Mouse (Mus musculus) ZHBTc4 (cell line): ENCODE data around the gene Gsdma3.

Experiments
- DNase-seq: peaks from one replicate; pipeline ENCODE4 v3.0.0-alpha.2; 2011; ENCODE audit warnings: low read depth, low spot score

The Gsdma3 gene

DNA sequence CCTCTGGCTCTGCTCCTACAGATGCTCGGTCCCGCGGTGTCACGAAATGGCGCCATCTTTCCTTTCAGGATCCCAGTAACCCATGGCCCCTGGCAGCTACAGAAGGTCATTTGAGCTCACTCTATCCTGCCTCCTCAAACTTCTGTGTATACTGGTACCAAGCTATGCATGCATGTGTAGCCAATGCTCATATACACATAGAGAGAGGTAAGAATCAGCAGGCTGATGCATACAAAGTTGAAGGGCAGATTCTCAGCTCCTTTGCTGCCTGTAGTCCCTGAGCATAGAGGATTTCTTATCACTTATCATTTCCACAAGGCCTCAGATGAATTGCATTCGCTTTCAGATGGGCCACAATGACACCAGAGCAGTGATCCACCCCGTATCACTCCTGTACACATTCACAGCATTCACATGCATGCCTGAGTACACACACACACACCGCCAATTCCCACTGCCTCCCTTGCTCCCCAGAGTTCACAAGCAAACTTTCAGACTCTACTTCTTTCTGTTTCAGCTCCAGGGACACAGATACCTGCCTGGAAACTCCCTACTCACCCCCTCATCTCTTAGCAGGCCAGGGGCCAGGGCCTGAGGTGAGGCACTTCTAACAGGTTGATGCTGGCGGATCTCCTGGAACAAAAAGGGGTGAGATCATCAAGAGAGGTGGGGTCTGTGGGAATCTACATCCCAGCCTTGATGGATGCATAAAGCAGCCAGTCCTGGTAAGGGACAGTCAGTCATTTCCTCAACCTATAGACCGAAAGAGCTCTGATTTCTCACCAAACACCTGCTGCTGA, at the start of gene Gsdma3, which contains the start of gene Gm12355:
Gene Gsdma3, plus strand, starts transcription at position 750 of the 800 bp plus-strand sequence.
Gene Gm12355, minus strand, starts transcription at position 51 of the 800 bp plus-strand sequence.
- no peak for DNase-seq

GRCm38 (mm10) chr11:98577776-98578175, 48.4 kb upstream of the Gsdma3 start:
- DNase-seq, result no peak

DNA sequence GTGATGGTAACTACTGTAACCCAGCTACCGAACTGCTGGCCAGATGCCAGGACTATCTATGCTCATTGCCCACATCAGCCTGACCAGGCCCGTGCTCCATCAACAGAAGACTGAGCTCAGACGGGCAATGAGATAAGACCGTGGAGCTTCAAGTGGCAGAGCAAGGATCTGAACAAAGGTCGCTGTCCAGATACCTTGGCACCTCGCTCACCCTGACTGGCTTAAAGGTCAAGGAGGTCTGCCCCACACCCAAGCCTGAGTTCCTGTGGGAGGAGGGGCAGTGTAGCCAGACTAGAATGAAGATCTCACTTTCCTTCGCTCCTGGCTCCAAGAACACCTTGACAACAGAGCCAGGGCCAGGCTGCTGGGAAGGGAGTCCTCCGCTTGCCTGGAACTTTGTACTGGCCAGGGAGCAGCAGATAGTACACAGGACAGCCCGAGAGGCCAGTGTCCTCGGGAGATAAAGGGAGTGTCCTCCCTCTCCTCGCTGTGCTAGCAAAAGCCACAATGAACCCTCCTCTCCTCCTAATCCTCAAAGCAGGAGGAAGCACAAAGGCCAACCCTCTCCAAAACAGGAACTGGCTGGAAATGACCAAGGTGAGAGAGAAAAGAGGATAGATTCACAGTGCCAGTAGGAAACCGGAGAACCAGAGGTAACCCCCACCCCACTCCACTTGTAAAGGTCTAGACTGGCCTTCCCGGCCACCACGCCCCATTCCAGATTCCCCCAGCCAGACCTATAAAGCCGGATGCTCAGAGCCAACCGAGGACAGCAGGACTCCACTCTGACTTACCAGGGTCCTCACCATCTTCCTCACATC, 45.6 kb upstream of the Gsdma3 start:
- peak; percentile 78 for DNase-seq

DNA sequence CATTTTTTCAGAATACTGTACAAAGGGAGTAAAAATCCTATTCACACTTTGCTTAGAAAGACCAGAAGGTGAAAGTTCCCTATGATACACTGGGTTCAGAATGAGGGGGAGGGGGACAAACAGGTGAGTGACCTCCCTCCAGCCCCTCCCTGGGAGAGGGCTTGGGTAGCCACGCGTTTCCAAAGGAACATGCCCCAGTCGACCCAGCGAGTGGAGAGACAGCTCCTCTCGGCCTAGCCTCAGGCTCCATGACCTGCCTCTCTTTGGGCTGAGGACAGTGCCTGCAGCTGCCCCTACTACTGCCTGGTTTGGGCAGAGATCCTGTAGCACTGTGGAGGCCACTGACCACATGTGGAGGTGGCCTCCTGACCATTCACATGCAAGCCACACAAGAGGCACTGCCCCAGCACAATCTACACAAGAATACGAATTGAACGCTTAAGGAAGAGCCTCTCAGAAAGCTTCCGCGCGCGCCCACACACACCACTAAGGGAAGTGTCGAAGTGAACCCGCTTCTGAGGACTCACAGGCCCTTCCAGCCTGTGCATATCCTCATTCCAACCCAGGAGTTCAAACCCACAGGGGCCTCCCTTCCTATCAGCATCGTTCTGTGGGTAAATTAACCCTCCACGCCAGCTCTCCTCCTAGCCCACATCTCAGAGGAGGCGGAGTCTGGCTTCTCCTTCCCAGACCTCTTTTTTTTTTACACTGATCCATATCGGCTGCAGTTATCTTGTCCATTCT, 44.7 kb upstream of the Gsdma3 start:
- DNase-seq, result peak; percentile 70

- no peak for DNase-seq
These were observed 44.2 kb upstream of the Gsdma3 start for GRCm38 (mm10) chr11:98582030-98582388.

- DNase-seq, result no peak
These were observed 43.5 kb upstream of the Gsdma3 start for GRCm38 (mm10) chr11:98582551-98583264.

DNA sequence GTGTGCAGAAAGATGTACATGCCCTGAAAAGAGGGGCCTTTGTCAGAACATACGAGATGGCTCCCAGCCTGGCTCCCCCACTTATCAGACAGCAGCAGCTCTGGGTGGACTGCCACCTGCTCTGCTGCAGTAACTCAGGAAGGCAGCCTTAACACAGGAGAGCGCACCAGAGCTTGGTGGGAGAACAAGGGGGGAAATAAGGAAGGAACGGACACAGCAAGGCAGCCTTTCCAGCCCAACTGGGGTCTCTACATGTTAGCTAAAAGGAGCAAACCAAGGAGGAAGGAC, 43.0 kb upstream of the Gsdma3 start:
- no peak for DNase-seq

DNA sequence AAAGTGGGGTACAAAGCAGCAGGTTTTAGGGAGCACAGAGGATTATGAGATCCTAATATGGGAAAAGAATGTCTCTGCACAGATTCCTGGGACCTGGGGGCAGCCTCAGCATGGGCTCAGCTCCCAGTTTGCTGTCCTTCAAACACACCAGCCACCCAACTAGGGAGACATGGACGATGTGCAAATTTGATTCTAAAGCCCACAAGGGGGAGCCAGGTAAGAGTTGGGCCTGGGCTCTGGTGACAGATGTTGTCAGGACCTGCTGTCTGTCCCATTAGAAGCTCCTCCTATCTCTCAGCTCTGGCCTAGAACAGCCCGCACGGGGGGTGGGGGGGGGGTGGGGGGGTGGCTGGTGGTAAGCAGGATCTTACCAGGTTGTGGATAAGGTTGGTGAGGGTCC, 42.6 kb upstream of the Gsdma3 start:
- peak; percentile 48 for DNase-seq

- no peak for DNase-seq
These were observed 42.0 kb upstream of the Gsdma3 start for GRCm38 (mm10) chr11:98584146-98584545.

GRCm38 (mm10) chr11:98584629-98585177, 41.5 kb upstream of the Gsdma3 start:
- no peak for DNase-seq

- DNase-seq, result no peak
These were observed 39.9 kb upstream of the Gsdma3 start for GRCm38 (mm10) chr11:98586087-98586891.

DNA sequence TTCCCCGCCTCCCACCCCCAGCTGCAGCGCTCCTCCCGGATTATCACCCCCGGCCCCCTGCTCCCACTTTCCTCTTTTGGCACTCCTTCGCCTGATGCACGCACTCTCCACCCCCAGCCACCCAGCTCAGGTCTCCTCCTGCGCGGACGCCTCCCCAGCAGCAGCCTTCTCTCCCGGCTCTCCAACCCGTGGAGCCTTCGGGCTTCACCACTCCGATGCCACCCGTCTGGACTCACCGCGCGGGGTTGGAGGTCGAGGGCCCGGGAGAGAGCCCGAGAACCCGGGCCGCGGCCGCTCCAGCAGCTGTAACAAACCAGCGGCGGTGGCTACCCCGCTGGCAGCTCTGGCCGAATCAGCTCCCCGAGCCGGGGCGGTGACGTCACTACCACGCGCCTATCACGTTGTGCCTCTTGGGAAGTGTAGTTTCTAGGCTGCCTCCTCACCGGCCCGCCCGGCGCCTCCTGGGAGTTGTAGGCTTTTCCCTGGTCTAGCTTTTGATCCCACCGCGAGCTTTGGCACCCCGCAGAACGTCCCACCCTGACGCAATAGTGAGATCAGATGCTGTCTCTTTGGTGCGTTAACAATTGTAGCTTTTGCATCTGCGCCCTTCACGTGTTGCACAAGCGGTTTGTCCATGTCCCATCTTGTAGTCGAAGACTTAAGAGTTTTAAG, 39.1 kb upstream of the Gsdma3 start, which contains the start of gene Ormdl3:
Gene Ormdl3, minus strand, starts transcription at position 477 of the 672 bp plus-strand sequence.
- peak; percentile 99 for DNase-seq

GRCm38 (mm10) chr11:98587684-98588546, 38.2 kb upstream of the Gsdma3 start:
- peak; percentile 90 for DNase-seq

DNA sequence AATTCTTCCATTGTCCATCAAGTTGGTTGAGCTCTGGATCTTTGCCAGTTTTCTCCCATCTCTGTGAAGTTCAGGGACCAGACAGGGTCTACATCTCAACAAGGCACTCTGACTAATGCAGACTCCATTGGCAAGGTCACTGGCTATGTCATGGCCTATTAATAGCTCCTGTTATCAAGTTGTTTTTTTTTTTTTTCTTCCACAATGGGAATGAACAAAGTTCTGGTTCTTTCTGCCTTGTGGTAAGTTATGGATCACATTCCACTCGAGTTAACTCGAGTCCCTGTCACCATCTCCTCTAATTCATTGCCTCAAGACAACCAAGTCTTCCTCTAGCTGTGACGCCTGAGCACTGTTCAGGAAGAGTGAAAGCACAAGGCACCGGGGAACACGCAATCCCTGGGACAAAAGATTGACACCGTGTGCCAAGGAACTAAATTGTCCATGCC, 37.3 kb upstream of the Gsdma3 start:
- no peak for DNase-seq

GRCm38 (mm10) chr11:98589306-98589705, 36.9 kb upstream of the Gsdma3 start:
- DNase-seq, result no peak

- no peak for DNase-seq
These were observed 35.4 kb upstream of the Gsdma3 start for GRCm38 (mm10) chr11:98590548-98591445.

DNA sequence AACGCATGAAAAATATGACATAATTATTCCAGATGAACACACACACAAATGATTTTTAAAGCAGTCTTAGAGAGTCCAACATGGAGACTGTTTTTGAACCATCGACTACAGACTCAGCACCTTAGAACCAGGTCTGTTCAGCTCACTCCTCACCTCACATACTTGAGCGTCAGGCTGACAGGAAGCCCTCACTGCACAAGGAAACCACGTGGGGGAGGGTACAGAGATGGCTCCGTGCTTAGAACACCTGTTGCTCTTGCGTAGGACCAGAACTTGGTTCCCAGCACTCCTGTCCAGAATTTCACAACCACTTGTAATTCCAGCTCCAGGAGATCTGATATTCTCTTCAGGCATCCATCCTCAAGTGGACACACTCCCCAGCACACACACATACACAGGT, 31.1 kb upstream of the Gsdma3 start:
- no peak for DNase-seq

- no peak for DNase-seq
These were observed 30.7 kb upstream of the Gsdma3 start for GRCm38 (mm10) chr11:98595473-98595872.
